Mouse (Mus musculus) liver, postnatal 0 days (tissue): ENCODE measurements around the gene Cyp2t4. TPM values are rescaled to one million over a fixed set of nuclear protein-coding genes. Genes with fewer than 3 reads are reported as not detected.

ENCODE experiments used
- ATAC-seq: fragments of 200-750 bp; cut with Nextera tagmentation; 2 replicates; pipeline ENCODE4 v1.8.0; 2017; ENCODE audit warnings: mild to moderate bottlenecking, moderate library complexity
- DNase-seq: peaks from one replicate; pipeline ENCODE4 v3.0.0-alpha.2; 2016
- H3K27ac ChIP-seq: fragments of 300-500 bp; sonication (generic); 2 replicates; pipeline ENCODE4 v1.5.1; 2014; ENCODE audit warnings: antibody characterized with exemption, moderate library complexity, mild to moderate bottlenecking, low read depth
- H3K27me3 ChIP-seq: fragments of 300-500 bp; sonication (generic); 2 replicates; pipeline ENCODE4 v1.6.1; 2014; ENCODE audit warnings: low read length, control low read depth, mixed read lengths; ENCODE audit not compliant: insufficient read depth
- H3K36me3 ChIP-seq: fragments of 300-500 bp; sonication (generic); replicated peaks from 2 replicates; pipeline ENCODE4 v1.6.1; 2014; ENCODE audit warnings: mild to moderate bottlenecking, control low read depth, low read length, moderate library complexity, mixed read lengths; ENCODE audit not compliant: insufficient read depth
- H3K4me1 ChIP-seq: fragments of 300-500 bp; sonication (generic); 2 replicates; pipeline ENCODE4 v1.6.1; 2014; ENCODE audit warnings: antibody characterized with exemption, mild to moderate bottlenecking, control low read depth; ENCODE audit not compliant: insufficient read depth
- H3K4me2 ChIP-seq: fragments of 300-500 bp; sonication (generic); 2 replicates; pipeline ENCODE4 v1.6.1; 2014; ENCODE audit warnings: low read depth, mild to moderate bottlenecking, low read length, moderate library complexity, mixed read lengths
- H3K4me3 ChIP-seq: fragments of 300-500 bp; sonication (generic); 2 replicates; pipeline ENCODE4 v1.5.1; 2014; ENCODE audit warnings: low read depth, low read length
- H3K9ac ChIP-seq: fragments of 300-500 bp; sonication (generic); replicated peaks from 2 replicates; pipeline ENCODE4 v1.6.1; 2014; ENCODE audit warnings: mild to moderate bottlenecking, moderate library complexity
- H3K9me3 ChIP-seq: fragments of 300-500 bp; sonication (generic); 2 replicates; pipeline ENCODE4 v1.6.1; 2016; ENCODE audit warnings: mild to moderate bottlenecking, control low read depth, low read length, mixed read lengths
- CTCF ChIP-seq: sonication (generic); IDR thresholded peaks from 2 replicates; pipeline ENCODE4 v1.5.1; 2016; ENCODE audit warnings: antibody characterized with exemption, low read depth
- EP300 ChIP-seq: IDR thresholded peaks from 2 replicates; pipeline ENCODE4 v1.6.1; 2016; ENCODE audit warnings: antibody characterized with exemption, low read depth, mild to moderate bottlenecking
- WGBS: fragments of 180-500 bp; shearing (Covaris S2); extraction: QIAGEN DNeasy Blood & Tissue Kit; methylation state at CpG from one replicate; pipeline ENCODE4 v1.1.7; 2014; ENCODE audit not compliant: insufficient replicate concordance; 5-methylcytosine and 5-hydroxymethylcytosine counted together
- polyA plus RNA-seq: library from polyadenylated mRNA; unstranded; fragments of >200 nt; fragmentation: Nextera tagmentation; extraction: Ambion mirVana; gene quantifications from 2 replicates; pipeline ENCODE4 v1.2.1, GENCODE M21; 2015

Gene Cyp2t4
- polyA plus RNA-seq, 1 experiment from 2014 or later: not detected

- Histone ChIP-seq H3K9me3 (no peaks in the 10 kb centered on the region), H3K27me3 (no peaks in the 10 kb centered on the region), H3K4me3 (no peak overlapping the region), H3K4me2 (no peak overlapping the region), H3K27ac (no peak overlapping the region), H3K36me3 (peaks cover 34% of the 10 kb centered on the region), H3K9ac (no peak overlapping the region), H3K4me1 (peaks cover 9% of the 10 kb centered on the region)
- DNase-seq: no peak
- TF ChIP-seq EP300: no peak
- no peak for TF ChIP-seq CTCF
- 85% methylated on average over 13 of the region's 13 CpGs for WGBS
- ATAC-seq: no peak
Measured at GRCm38 (mm10) chr7:27156005-27156404, 2.5 kb downstream of the Cyp2t4 start.

- ATAC-seq (no peak), DNase-seq (no peak)
- TF ChIP-seq CTCF (no peak), EP300 (no peak)
- Histone ChIP-seq H3K4me3 (no peak overlapping the region), H3K4me1 (peaks cover 19% of the 10 kb centered on the region), H3K27ac (no peak overlapping the region), H3K9ac (no peak overlapping the region), H3K9me3 (no peaks in the 10 kb centered on the region), H3K36me3 (peaks cover 40% of the 10 kb centered on the region), H3K27me3 (no peaks in the 10 kb centered on the region), H3K4me2 (no peak overlapping the region)
- 90% methylated on average over 9 of the region's 9 CpGs for WGBS
Measured at GRCm38 (mm10) chr7:27158171-27158570, 4.7 kb downstream of the Cyp2t4 start.

- Histone ChIP-seq H3K9me3 (no peaks in the 10 kb centered on the region), H3K9ac (no peak overlapping the region), H3K4me3 (no peak overlapping the region), H3K27me3 (no peaks in the 10 kb centered on the region), H3K36me3 (peaks cover 40% of the 10 kb centered on the region), H3K4me2 (no peak overlapping the region), H3K27ac (no peak overlapping the region), H3K4me1 (peaks cover 30% of the 10 kb centered on the region)
- no peak for DNase-seq
- ATAC-seq: no peak
- WGBS: 94% methylated on average over 6 of the region's 6 CpGs
- TF ChIP-seq EP300: no peak
- TF ChIP-seq CTCF: no peak
Measured at GRCm38 (mm10) chr7:27159256-27159655, 5.7 kb downstream of the Cyp2t4 start.

GRCm38 (mm10) chr7:27159882-27160281, 6.4 kb downstream of the Cyp2t4 start:
- Histone ChIP-seq H3K36me3 (peaks cover 40% of the 10 kb centered on the region), H3K4me3 (no peak overlapping the region), H3K27ac (peak overlapping the region; percentile 34; the same call in 1 of the 2 replicates), H3K27me3 (no peaks in the 10 kb centered on the region), H3K9ac (no peak overlapping the region), H3K9me3 (no peaks in the 10 kb centered on the region), H3K4me1 (peaks cover 35% of the 10 kb centered on the region), H3K4me2 (no peak overlapping the region)
- DNase-seq: peak; percentile 86
- TF ChIP-seq CTCF (peak; percentile 98), EP300 (no peak)
- peak; percentile 83 for ATAC-seq
- 8% methylated on average over 8 of the region's 8 CpGs for WGBS

- Histone ChIP-seq H3K4me3 (no peak overlapping the region), H3K9me3 (no peaks in the 10 kb centered on the region), H3K4me2 (no peak overlapping the region), H3K27me3 (no peaks in the 10 kb centered on the region), H3K27ac (peak overlapping the region; percentile 34; the same call in 1 of the 2 replicates), H3K4me1 (peaks cover 43% of the 10 kb centered on the region), H3K9ac (0 out of 2 replicates have a peak overlapping the region, but pooled peaks have one; percentile 27), H3K36me3 (peaks cover 44% of the 10 kb centered on the region)
- DNase-seq: no peak
- 73% methylated on average over 3 of the region's 3 CpGs for WGBS
- ATAC-seq: no peak
- no peak for TF ChIP-seq CTCF
- TF ChIP-seq EP300: no peak
Measured at GRCm38 (mm10) chr7:27160921-27161320, 7.4 kb downstream of the Cyp2t4 start.

- no peak for DNase-seq
- no peak overlapping the region for H3K4me2 ChIP-seq
- H3K9me3 ChIP-seq: no peaks in the 10 kb centered on the region
- H3K4me3 ChIP-seq: no peak overlapping the region
- H3K27me3 ChIP-seq: no peaks in the 10 kb centered on the region
- no peak overlapping the region for H3K9ac ChIP-seq
- peaks cover 44% of the 10 kb centered on the region for H3K36me3 ChIP-seq
- H3K4me1 ChIP-seq: peaks cover 43% of the 10 kb centered on the region
- H3K27ac ChIP-seq: no peak overlapping the region
- no peak for TF ChIP-seq EP300
- TF ChIP-seq CTCF: no peak
- no peak for ATAC-seq
- 60% methylated on average over 4 of the region's 4 CpGs for WGBS
Measured at GRCm38 (mm10) chr7:27161744-27162143, 8.2 kb downstream of the Cyp2t4 start.
